Mouse (Mus musculus): ENCODE results near the gene Hist1h1t. TPM values are rescaled to one million over a fixed set of nuclear protein-coding genes. Genes with fewer than 3 reads are reported as not detected.

Gene Hist1h1t
- under 1 TPM in 1 of 2 experiments, not detected in 1; 0.27 TPM for polyA plus RNA-seq (2012; fragmentation: generic; extraction: Trizol)

GRCm38 (mm10) chr13:23695514-23695913 lies at the start of gene Hist1h1t:
TSS of gene Hist1h1t (plus strand) at chr13:23695814.

GRCm38 (mm10) chr13:23683755-23684281 lies 11.8 kb upstream of the Hist1h1t start, which contains the start of the genes Hist1h2ac and Hist1h2bc:
TSS of gene Hist1h2ac (minus strand) at chr13:23683948.
TSS of gene Hist1h2bc (plus strand) at chr13:23684199.

GRCm38 (mm10) chr13:23698300-23698693 lies 2.7 kb downstream of the Hist1h1t start, which contains the start of gene Hist1h4c:
TSS of gene Hist1h4c (minus strand) at chr13:23698454.

GRCm38 (mm10) chr13:23710374-23711089 lies 14.9 kb downstream of the Hist1h1t start, which contains the start of gene Hfe:
TSS of gene Hfe (minus strand) at chr13:23710854.

GRCm38 (mm10) chr13:23738677-23739068 lies 43.1 kb downstream of the Hist1h1t start, which contains the start of gene Hist1h1c:
TSS of gene Hist1h1c (plus strand) at chr13:23738808.

GRCm38 (mm10) chr13:23745381-23746161 lies 50.0 kb downstream of the Hist1h1t start, which contains the start of gene Hist1h3c:
TSS of gene Hist1h3c (minus strand) at chr13:23745602.

Other genes with a start within 250 kb of the Hist1h1t start
- gene Btn1a1, start 229.9 kb upstream of the Hist1h1t start, polyA plus RNA-seq (2012; fragmentation: generic; extraction: Trizol) = not detected
- under 1 TPM in 1 of 2 experiments, not detected in 1; 0.15 TPM for gene Btn2a2, start 207.0 kb upstream of the Hist1h1t start, polyA plus RNA-seq (2012; fragmentation: generic; extraction: Trizol)
- 10 to 100 TPM; 21.7 to 26.9 TPM for gene Hist1h4h, start 164.8 kb upstream of the Hist1h1t start, polyA plus RNA-seq (2012; fragmentation: generic; extraction: Trizol)
- gene Hist1h2af, start 161.9 kb upstream of the Hist1h1t start, polyA plus RNA-seq (2012; fragmentation: generic; extraction: Trizol) = 10 to 100 TPM; 20.1 to 25.8 TPM
- gene Hist1h3g, start 160.4 kb upstream of the Hist1h1t start, polyA plus RNA-seq (2012; fragmentation: generic; extraction: Trizol) = 10 to 100 TPM in 1 of 2 experiments, 1 to 10 TPM in 1; 4.5 to 20.4 TPM
- 1 to 10 TPM; 1.5 to 3.4 TPM for gene Hist1h2bh, start 152.4 kb upstream of the Hist1h1t start, polyA plus RNA-seq (2012; fragmentation: generic; extraction: Trizol)
- gene Hist1h3f, start 151.8 kb upstream of the Hist1h1t start, polyA plus RNA-seq (2012; fragmentation: generic; extraction: Trizol) = 1 to 10 TPM in 1 of 2 experiments, under 1 TPM in 1; 0.91 to 3.6 TPM
- gene Hist1h4f, start 144.2 kb upstream of the Hist1h1t start, polyA plus RNA-seq (2012; fragmentation: generic; extraction: Trizol) = 10 to 100 TPM in 1 of 2 experiments, 1 to 10 TPM in 1; 6.4 to 30.1 TPM
- gene Hist1h1d, start 142.6 kb upstream of the Hist1h1t start, polyA plus RNA-seq (2012; fragmentation: generic; extraction: Trizol) = under 1 TPM; 0.65 to 0.84 TPM
- gene Hist1h3e, start 133.4 kb upstream of the Hist1h1t start, polyA plus RNA-seq (2012; fragmentation: generic; extraction: Trizol) = 1 to 10 TPM; 1.8 to 8.3 TPM
- gene Hist1h2ae, start 124.6 kb upstream of the Hist1h1t start, polyA plus RNA-seq (2012; fragmentation: generic; extraction: Trizol) = 10 to 100 TPM in 1 of 2 experiments, 1 to 10 TPM in 1; 9.3 to 21.9 TPM
- 10 to 100 TPM in 1 of 2 experiments, 1 to 10 TPM in 1; 7.9 to 12.4 TPM for gene Hist1h2bg, start 124.4 kb upstream of the Hist1h1t start, polyA plus RNA-seq (2012; fragmentation: generic; extraction: Trizol)
- gene Hist1h2bf, start 121.6 kb upstream of the Hist1h1t start, polyA plus RNA-seq (2012; fragmentation: generic; extraction: Trizol) = 10 to 100 TPM in 1 of 2 experiments, 1 to 10 TPM in 1; 2.2 to 10.3 TPM
- gene Hist1h2ad, start 121.4 kb upstream of the Hist1h1t start, polyA plus RNA-seq (2012; fragmentation: generic; extraction: Trizol) = 1 to 10 TPM; 1.1 to 3.1 TPM
- 1 to 10 TPM; 2.9 to 3.0 TPM for gene Hist1h3d, start 120.1 kb upstream of the Hist1h1t start, polyA plus RNA-seq (2012; fragmentation: generic; extraction: Trizol)
- 10 to 100 TPM in 1 of 2 experiments, 1 to 10 TPM in 1; 3.2 to 10.4 TPM for gene Hist1h4d, start 114.2 kb upstream of the Hist1h1t start, polyA plus RNA-seq (2012; fragmentation: generic; extraction: Trizol)
- 1 to 10 TPM; 1.4 to 2.5 TPM for gene Hist1h2be, start 74.7 kb upstream of the Hist1h1t start, polyA plus RNA-seq (2012; fragmentation: generic; extraction: Trizol)
- gene Hist1h1e, start 73.3 kb upstream of the Hist1h1t start, polyA plus RNA-seq (2012; fragmentation: generic; extraction: Trizol) = 1 to 10 TPM; 1.7 to 3.9 TPM
- gene Hist1h2ac, start 11.9 kb upstream of the Hist1h1t start, polyA plus RNA-seq (2012; fragmentation: generic; extraction: Trizol) = under 1 TPM; 0.98 TPM
- gene Hist1h2bc, start 11.6 kb upstream of the Hist1h1t start, polyA plus RNA-seq (2012; fragmentation: generic; extraction: Trizol) = 10 to 100 TPM; 11.8 to 98.9 TPM
- 1 to 10 TPM; 1.3 to 3.2 TPM for gene Hist1h4c, start 2.6 kb downstream of the Hist1h1t start, polyA plus RNA-seq (2012; fragmentation: generic; extraction: Trizol)
- gene Hfe, start 15.0 kb downstream of the Hist1h1t start, polyA plus RNA-seq (2012; fragmentation: generic; extraction: Trizol) = under 1 TPM; 0.15 to 0.91 TPM
- gene Hist1h1c, start 43.0 kb downstream of the Hist1h1t start, polyA plus RNA-seq (2012; fragmentation: generic; extraction: Trizol) = 100 to 1,000 TPM in 1 of 2 experiments, 10 to 100 TPM in 1; 12.7 to 138 TPM
- 10 to 100 TPM in 1 of 2 experiments, 1 to 10 TPM in 1; 5.7 to 21.7 TPM for gene Hist1h3c, start 49.8 kb downstream of the Hist1h1t start, polyA plus RNA-seq (2012; fragmentation: generic; extraction: Trizol)
- 10 to 100 TPM in 1 of 2 experiments, 1 to 10 TPM in 1; 3.2 to 12.9 TPM for gene Hist1h2bb, start 50.9 kb downstream of the Hist1h1t start, polyA plus RNA-seq (2012; fragmentation: generic; extraction: Trizol)
- gene Hist1h2ab, start 55.3 kb downstream of the Hist1h1t start, polyA plus RNA-seq (2012; fragmentation: generic; extraction: Trizol) = 10 to 100 TPM in 1 of 2 experiments, 1 to 10 TPM in 1; 4.4 to 13.0 TPM
- gene Hist1h3b, start 56.5 kb downstream of the Hist1h1t start, polyA plus RNA-seq (2012; fragmentation: generic; extraction: Trizol) = 1 to 10 TPM; 2.9 to 8.0 TPM
- gene Hist1h4b, start 61.2 kb downstream of the Hist1h1t start, polyA plus RNA-seq (2012; fragmentation: generic; extraction: Trizol) = 10 to 100 TPM; 12.9 to 53.5 TPM
- gene Hist1h4a, start 65.4 kb downstream of the Hist1h1t start, polyA plus RNA-seq (2012; fragmentation: generic; extraction: Trizol) = 10 to 100 TPM in 1 of 2 experiments, 1 to 10 TPM in 1; 4.4 to 17.3 TPM
- gene Hist1h3a, start 66.6 kb downstream of the Hist1h1t start, polyA plus RNA-seq (2012; fragmentation: generic; extraction: Trizol) = 1 to 10 TPM; 3.2 to 8.0 TPM
- gene Hist1h1a, start 67.9 kb downstream of the Hist1h1t start, polyA plus RNA-seq (2012; fragmentation: generic; extraction: Trizol) = 1 to 10 TPM in 1 of 2 experiments, under 1 TPM in 1; 0.26 to 1.2 TPM
- gene Trim38, start 74.1 kb downstream of the Hist1h1t start, polyA plus RNA-seq (2012; fragmentation: generic; extraction: Trizol) = under 1 TPM in 1 of 2 experiments, not detected in 1; 0.05 TPM
- not detected for gene Slc17a2, start 111.2 kb downstream of the Hist1h1t start, polyA plus RNA-seq (2012; fragmentation: generic; extraction: Trizol)
- not detected for gene Slc17a3, start 143.6 kb downstream of the Hist1h1t start, polyA plus RNA-seq (2012; fragmentation: generic; extraction: Trizol)
- gene Slc17a1, start 171.9 kb downstream of the Hist1h1t start, polyA plus RNA-seq (2012; fragmentation: generic; extraction: Trizol) = not detected
- not detected for gene Slc17a4, start 219.2 kb downstream of the Hist1h1t start, polyA plus RNA-seq (2012; fragmentation: generic; extraction: Trizol)
- gene Hist1h2ba, start 238.3 kb downstream of the Hist1h1t start, polyA plus RNA-seq (2012; fragmentation: generic; extraction: Trizol) = not detected
- gene Hist1h2aa, start 238.6 kb downstream of the Hist1h1t start, polyA plus RNA-seq (2012; fragmentation: generic; extraction: Trizol) = not detected

Data from C3H10T1/2 (cell line).